Mouse (Mus musculus) myocyte (in vitro differentiated cells): ENCODE results near the gene Ky.

Experiments used
- CEBPB ChIP-seq: IDR thresholded peaks from 2 replicates; pipeline ENCODE4 v1.6.1; 2011; ENCODE audit warnings: mild to moderate bottlenecking, moderate library complexity; ENCODE audit not compliant: poor library complexity, insufficient read depth, severe bottlenecking
- E2F4 ChIP-seq: IDR thresholded peaks from one replicate; pipeline ENCODE4 v1.6.1; 2011; ENCODE audit warnings: mild to moderate bottlenecking, control low read depth, moderate library complexity; ENCODE audit not compliant: insufficient read depth
- MAX ChIP-seq: IDR thresholded peaks from one replicate; pipeline ENCODE4 v1.6.1; 2011; ENCODE audit warnings: low read depth, mild to moderate bottlenecking, control low read depth
- MYOD1 ChIP-seq, 3 experiments: IDR thresholded peaks; one replicate each; pipeline ENCODE4 v1.6.1; 2011; ENCODE audit warnings: control low read depth in 2 of 3, low read depth in 2 of 3, mild to moderate bottlenecking in 2 of 3, moderate library complexity in 1 of 3; ENCODE audit not compliant: insufficient read length in 2 of 3, control insufficient read depth in 1 of 3
- MYOG ChIP-seq, 3 experiments: IDR thresholded peaks; one replicate each; pipeline ENCODE4 v1.6.1; 2011; ENCODE audit warnings: control low read depth in 2 of 3, low read depth in 2 of 3, mild to moderate bottlenecking in 2 of 3; ENCODE audit not compliant: insufficient read length in 2 of 3, control insufficient read depth in 1 of 3, insufficient read depth in 1 of 3
- POLR2A ChIP-seq: IDR thresholded peaks from one replicate; pipeline ENCODE4 v1.6.1; 2011; ENCODE audit warnings: low read depth, mild to moderate bottlenecking, control low read depth, moderate library complexity; ENCODE audit not compliant: insufficient read length
- POLR2AphosphoS2 ChIP-seq: IDR thresholded peaks from one replicate; pipeline ENCODE4 v1.6.1; 2011; ENCODE audit warnings: low read depth, control low read depth; ENCODE audit not compliant: insufficient read length
- REST ChIP-seq: IDR thresholded peaks from one replicate; pipeline ENCODE4 v1.6.1; 2011; ENCODE audit warnings: mild to moderate bottlenecking, control low read depth, moderate library complexity; ENCODE audit not compliant: insufficient read depth, insufficient read length
- TCF12 ChIP-seq: IDR thresholded peaks from one replicate; pipeline ENCODE4 v1.6.1; 2011; ENCODE audit warnings: mild to moderate bottlenecking, control low read depth; ENCODE audit not compliant: poor library complexity, insufficient read depth, severe bottlenecking
- TCF3 ChIP-seq: IDR thresholded peaks from one replicate; pipeline ENCODE4 v1.6.1; 2011; ENCODE audit warnings: low read depth, control low read depth; ENCODE audit not compliant: insufficient read length
- USF1 ChIP-seq: IDR thresholded peaks from one replicate; pipeline ENCODE4 v1.6.1; 2011; ENCODE audit warnings: low read depth, mild to moderate bottlenecking, control low read depth, moderate library complexity

GRCm38 (mm10) chr9:102551771-102552170 is 46.2 kb downstream of the Ky start:
- no peak for TF ChIP-seq MAX
- no peak for TF ChIP-seq MYOD1 (IDR thresholded peaks at IDR 0.05; ENCODE audit: control insufficient read depth in 1 of 3, insufficient read length in 2 of 3, low read depth in 2 of 3)
- TF ChIP-seq MYOG (IDR thresholded peaks at IDR 0.05; ENCODE audit: control insufficient read depth in 1 of 3, insufficient read depth in 1 of 3, insufficient read length in 2 of 3, low read depth in 2 of 3) = no peak
- no peak for TF ChIP-seq POLR2A
- TF ChIP-seq E2F4 = no peak
- TF ChIP-seq CEBPB = no peak
- no peak for TF ChIP-seq POLR2AphosphoS2
- no peak for TF ChIP-seq TCF3
- TF ChIP-seq USF1 = no peak
- no peak for TF ChIP-seq TCF12
- no peak for TF ChIP-seq REST
